Mouse (Mus musculus) ES-E14 (cell line): ENCODE measurements around the gene Duox2. TPM values are rescaled to one million over a fixed set of nuclear protein-coding genes. Genes with fewer than 3 reads are reported as not detected.
A peak's percentile ranks its signal among the peaks of the same experiment; 100 is the strongest.

Experiments used
- DNase-seq: peaks from one replicate; pipeline ENCODE4 v3.0.0-alpha.2; 2013; ENCODE audit warnings: low read depth, low spot score
- H3K27ac ChIP-seq: 2 replicates; pipeline ENCODE4 v1.5.1; 2012; ENCODE audit warnings: low read depth, mild to moderate bottlenecking, low read length, moderate library complexity, mixed read lengths; ENCODE audit not compliant: poor library complexity, insufficient read depth, severe bottlenecking
- H3K36me3 ChIP-seq: 2 replicates; pipeline ENCODE4 v1.6.1; 2012; ENCODE audit warnings: mild to moderate bottlenecking, low read length, moderate library complexity, mixed read lengths; ENCODE audit not compliant: control insufficient read depth, poor library complexity, insufficient read depth, severe bottlenecking
- H3K4me1 ChIP-seq, 2 experiments: fragments of 150-350 bp in 1 of 2; sonication (generic) in 1 of 2; 2 replicates each; pipeline ENCODE4 v1.6.1; 2012; ENCODE audit warnings: low read length in 2 of 2, mild to moderate bottlenecking in 1 of 2, mixed read lengths in 1 of 2; ENCODE audit not compliant: control insufficient read depth in 2 of 2, insufficient read depth in 2 of 2, poor library complexity in 1 of 2
- H3K4me3 ChIP-seq, 2 experiments: fragments of 150-350 bp in 1 of 2; sonication (generic) in 1 of 2; 2 replicates each; pipeline ENCODE4 v1.5.1; 2012; ENCODE audit warnings: low read length in 2 of 2, low read depth in 1 of 2, mild to moderate bottlenecking in 1 of 2, mixed read lengths in 1 of 2; ENCODE audit not compliant: insufficient read depth in 1 of 2, poor library complexity in 1 of 2, severe bottlenecking in 1 of 2
- H3K9ac ChIP-seq: 2 replicates; pipeline ENCODE4 v1.6.1; 2012; ENCODE audit warnings: low read depth, mild to moderate bottlenecking, low read length, mixed read lengths; ENCODE audit not compliant: poor library complexity, insufficient read depth, severe bottlenecking
- H3K9me3 ChIP-seq: fragments of 150-350 bp; sonication (generic); 2 replicates; pipeline ENCODE4 v1.6.1; 2012; ENCODE audit warnings: low read depth, mild to moderate bottlenecking, low read length; ENCODE audit not compliant: control insufficient read depth, insufficient read depth
- CHD2 ChIP-seq: IDR thresholded peaks from 2 replicates; pipeline ENCODE4 v1.6.1; 2014; ENCODE audit warnings: mild to moderate bottlenecking, low read depth, low read length, inconsistent platforms
- HCFC1 ChIP-seq: IDR thresholded peaks from 2 replicates; pipeline ENCODE4 v1.6.1; 2012; ENCODE audit warnings: low read length, inconsistent platforms, borderline replicate concordance; ENCODE audit not compliant: insufficient read depth
- MAFK ChIP-seq: IDR thresholded peaks from 2 replicates; pipeline ENCODE4 v1.6.1; 2014; ENCODE audit warnings: mild to moderate bottlenecking, low read depth, low read length, inconsistent platforms; ENCODE audit not compliant: insufficient read depth
- ZC3H11A ChIP-seq: IDR thresholded peaks from 2 replicates; pipeline ENCODE4 v1.6.1; 2012; ENCODE audit warnings: low read depth, mild to moderate bottlenecking, inconsistent platforms, low read length, borderline replicate concordance
- ZNF384 ChIP-seq: IDR thresholded peaks from 2 replicates; pipeline ENCODE4 v1.6.1; 2012; ENCODE audit warnings: low read depth, low read length, inconsistent platforms
- in situ Hi-C, 2 experiments: fragments of 600-800 bp; cut with MboI; formaldehyde crosslinking; loops; one replicate each; pipeline ENCODE4 v1.15.1; 2025; ENCODE audit warnings: low sequenced_read_pairs in 2 of 2, inconsistent platforms in 1 of 2; ENCODE audit not compliant: unreplicated experiment in 2 of 2
- total RNA-seq: library from RNA; depleted of rRNA; stranded (reverse); fragments of 300-350 nt; gene quantifications from 2 replicates; pipeline ENCODE4 v1.2.3, GENCODE M21; 2012

The Duox2 gene
- total RNA-seq, 1 experiment: 0.13 TPM

DNA sequence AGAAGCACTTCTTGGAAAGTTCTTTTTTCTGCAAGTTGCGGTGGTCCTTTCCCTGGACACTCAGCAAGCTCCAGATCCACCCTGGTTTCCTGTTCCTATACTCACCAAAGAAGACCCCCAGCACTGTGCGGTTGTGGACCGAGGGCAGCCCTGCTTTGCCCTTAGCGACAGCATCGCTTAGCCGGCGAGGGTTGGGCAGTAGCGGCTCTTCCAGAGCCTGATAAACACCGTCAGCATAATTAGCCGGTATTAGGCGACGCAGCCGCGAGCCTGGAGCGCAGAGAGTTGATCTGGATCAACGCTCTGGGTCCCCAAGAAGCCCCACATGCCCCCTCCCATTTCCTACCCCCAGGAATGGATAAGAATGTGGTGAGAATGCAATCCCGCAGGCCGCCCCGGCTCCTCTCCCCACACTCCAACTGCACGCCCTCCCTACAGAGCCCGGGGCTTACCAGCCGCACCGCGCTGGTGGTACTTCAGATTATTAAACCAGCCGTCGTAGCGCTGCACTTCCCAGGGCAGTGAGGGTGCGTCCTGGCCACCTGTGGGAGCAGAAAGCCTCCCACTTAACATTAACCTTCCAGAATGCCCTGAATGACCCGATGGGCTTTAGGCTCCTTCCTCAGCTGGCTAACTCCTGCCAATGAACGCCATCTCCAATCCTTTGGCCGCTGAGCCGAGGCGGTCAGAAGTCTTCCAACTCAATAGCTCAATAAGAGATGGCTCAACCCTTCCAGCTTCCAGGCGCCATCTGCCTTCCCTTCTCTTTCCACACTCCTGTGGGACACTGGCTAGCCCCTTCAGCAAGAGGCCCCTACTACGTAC is 766 bp downstream of the Duox2 start:
- Histone ChIP-seq H3K36me3 (no peaks in the 10 kb centered on the region), H3K9ac (no peak overlapping the region), H3K27ac (peak overlapping the region; percentile 5; the same call in 1 of the 2 replicates), H3K9me3 (no peaks in the 10 kb centered on the region), H3K4me1 (peaks cover 0 to 10% of the 10 kb centered on the region in 2 experiments; a peak in 2 of 4 replicates), H3K4me3 (no peak overlapping the region)
- DNase-seq: no peak
- TF ChIP-seq MAFK (no peak), ZNF384 (no peak), CHD2 (no peak), ZC3H11A (no peak), HCFC1 (no peak)
- in situ Hi-C loops: no loop called here

DNA sequence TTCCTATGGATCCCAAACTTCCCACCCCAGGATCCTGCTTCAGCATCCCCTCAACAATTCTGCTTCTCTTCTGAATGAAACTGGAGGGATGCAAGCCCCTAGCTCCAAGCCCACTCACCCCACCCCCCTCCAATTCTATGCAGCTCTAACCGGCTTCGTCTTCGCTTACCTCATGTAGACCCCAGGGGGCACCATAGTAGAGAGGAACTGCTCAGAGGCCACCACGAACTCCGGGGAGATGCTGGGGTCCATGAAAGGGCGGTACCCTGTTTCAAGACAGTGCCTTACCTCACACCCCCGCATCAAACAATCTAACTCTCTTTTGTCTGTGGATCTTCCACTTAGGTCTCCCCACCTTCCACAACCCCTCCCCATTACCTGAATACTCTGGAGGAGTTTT is 3.3 kb downstream of the Duox2 start:
- in situ Hi-C loops: no loop called here
- no peak overlapping the region for H3K9ac ChIP-seq
- H3K27ac ChIP-seq: no peak overlapping the region
- DNase-seq: no peak
- no peaks in the 10 kb centered on the region for H3K9me3 ChIP-seq
- peaks cover 0 to 7% of the 10 kb centered on the region in 2 experiments; a peak in 2 of 4 replicates for H3K4me1 ChIP-seq
- H3K36me3 ChIP-seq: no peaks in the 10 kb centered on the region
- H3K4me3 ChIP-seq: no peak overlapping the region
- TF ChIP-seq HCFC1: no peak
- TF ChIP-seq MAFK: no peak
- TF ChIP-seq ZC3H11A: no peak
- TF ChIP-seq ZNF384: no peak
- TF ChIP-seq CHD2: no peak

DNA sequence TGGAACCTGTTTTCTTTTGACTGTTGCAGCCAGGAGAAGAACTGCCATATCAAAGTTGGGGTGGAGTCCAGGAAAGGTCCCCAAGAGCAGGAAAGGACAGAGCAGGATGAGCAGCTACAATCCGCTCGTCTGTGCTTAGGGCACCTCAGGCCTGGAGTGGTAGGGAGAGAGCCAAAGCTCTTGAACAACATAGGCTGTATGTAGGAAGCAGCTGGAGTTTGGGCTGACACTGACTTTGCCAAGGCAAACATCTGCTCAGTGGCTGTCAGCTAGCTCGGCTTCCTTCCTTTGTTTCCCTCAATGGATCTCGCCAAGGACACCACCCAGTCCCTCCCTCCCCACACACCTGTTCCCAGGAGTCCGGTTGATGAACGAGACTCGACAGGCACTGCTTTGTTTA is 12.1 kb downstream of the Duox2 start:
- Histone ChIP-seq H3K9ac (no peak overlapping the region), H3K4me1 (no peaks in the 10 kb centered on the region), H3K4me3 (no peak overlapping the region), H3K27ac (no peak overlapping the region), H3K9me3 (no peaks in the 10 kb centered on the region), H3K36me3 (no peaks in the 10 kb centered on the region)
- in situ Hi-C loops: no loop called here
- TF ChIP-seq HCFC1 (no peak), CHD2 (no peak), MAFK (no peak), ZNF384 (no peak)
- DNase-seq: no peak

DNA sequence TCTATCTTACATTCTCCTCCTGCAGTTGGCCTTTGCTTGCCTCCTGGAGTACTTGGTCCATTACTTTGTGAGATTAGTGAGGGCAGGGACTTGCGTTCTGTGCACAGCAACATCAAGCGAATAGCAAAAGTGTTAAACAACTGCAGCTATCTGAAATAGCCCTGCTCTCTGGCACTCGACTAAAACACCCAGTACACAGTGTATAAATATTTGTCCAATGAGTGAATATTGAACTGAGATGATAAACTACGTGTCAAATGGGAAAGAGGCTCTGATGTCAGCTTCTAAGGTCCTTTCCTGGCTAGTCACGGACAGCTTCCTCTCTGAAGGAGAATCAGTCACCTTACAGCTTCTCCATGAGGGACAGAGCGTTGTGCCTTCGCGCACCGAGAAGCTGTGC is 14.2 kb downstream of the Duox2 start:
- Histone ChIP-seq H3K9me3 (no peaks in the 10 kb centered on the region), H3K27ac (no peak overlapping the region), H3K36me3 (no peaks in the 10 kb centered on the region), H3K4me3 (no peak overlapping the region), H3K4me1 (no peaks in the 10 kb centered on the region), H3K9ac (no peak overlapping the region)
- in situ Hi-C loops: no loop called here
- no peak for TF ChIP-seq MAFK
- TF ChIP-seq ZC3H11A: no peak
- TF ChIP-seq ZNF384: no peak
- no peak for TF ChIP-seq CHD2
- no peak for TF ChIP-seq HCFC1
- DNase-seq: no peak
